Mouse (Mus musculus) C2C12 (cell line): ENCODE measurements around the gene Chd9.

ENCODE experiments used
- CEBPB ChIP-seq: IDR thresholded peaks from one replicate; pipeline ENCODE4 v1.6.1; 2011; ENCODE audit warnings: low read depth, mild to moderate bottlenecking, control low read depth, moderate library complexity
- CTCF ChIP-seq: IDR thresholded peaks from one replicate; pipeline ENCODE4 v1.5.1; 2011; ENCODE audit not compliant: control insufficient read depth, insufficient read depth, insufficient read length
- FOSL1 ChIP-seq: IDR thresholded peaks from one replicate; pipeline ENCODE4 v1.8.0; 2011; ENCODE audit warnings: mild to moderate bottlenecking, low read length; ENCODE audit not compliant: poor library complexity, insufficient read depth, severe bottlenecking
- MAX ChIP-seq: IDR thresholded peaks from one replicate; pipeline ENCODE4 v1.6.1; 2011; ENCODE audit warnings: mild to moderate bottlenecking, control low read depth
- MYOD1 ChIP-seq: IDR thresholded peaks from one replicate; pipeline ENCODE4 v1.6.1; 2011; ENCODE audit warnings: low read depth; ENCODE audit not compliant: control insufficient read depth, insufficient read length
- MYOG ChIP-seq: IDR thresholded peaks from one replicate; pipeline ENCODE4 v1.6.1; 2011; ENCODE audit not compliant: control insufficient read depth, insufficient read length; ENCODE audit errors: extremely low read depth
- USF1 ChIP-seq: IDR thresholded peaks from one replicate; pipeline ENCODE4 v1.6.1; 2011; ENCODE audit warnings: low read depth, mild to moderate bottlenecking, control low read depth, moderate library complexity

DNA sequence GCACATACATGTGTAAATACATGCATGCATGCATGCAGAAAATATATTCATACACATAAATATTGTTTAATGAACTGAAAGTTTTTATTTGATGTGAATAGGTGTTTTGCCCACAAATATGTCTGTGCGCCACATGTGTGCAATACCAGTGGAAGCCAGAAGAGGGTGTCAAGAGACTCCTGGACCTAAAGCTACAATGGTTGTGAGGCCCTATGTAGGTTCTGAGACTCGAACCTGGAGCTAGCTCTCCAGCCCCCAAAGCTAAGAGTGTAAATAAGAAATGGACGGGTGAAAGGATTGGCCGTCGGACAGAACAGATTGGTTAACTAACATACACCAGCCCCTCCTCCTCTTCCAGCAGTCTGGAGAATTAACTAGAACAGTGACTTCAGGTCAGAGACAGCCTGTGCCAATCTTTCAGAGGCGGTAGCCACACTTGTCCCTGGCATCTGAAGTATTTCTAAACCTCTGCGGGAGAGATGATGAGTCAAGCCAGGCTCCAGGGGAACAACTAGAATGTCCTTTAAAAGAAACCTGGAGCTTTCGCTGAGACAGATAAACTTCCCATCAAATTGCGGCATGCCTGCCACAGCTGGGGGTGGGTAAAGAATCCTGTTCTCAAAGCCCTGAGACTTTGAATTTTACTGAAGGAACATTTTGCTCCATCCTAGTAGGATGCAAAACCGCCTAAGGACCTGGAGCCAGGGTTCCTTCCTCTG lies 14.4 kb upstream of the Chd9 start:
- TF ChIP-seq CTCF, result no peak
- TF ChIP-seq MAX, result no peak
- TF ChIP-seq USF1, result no peak
- TF ChIP-seq MYOG, result no peak
- TF ChIP-seq CEBPB, result no peak
- no peak for TF ChIP-seq MYOD1
- TF ChIP-seq FOSL1, result no peak
